Mouse (Mus musculus): ENCODE data around the gene 4932411N23Rik. TPM values are rescaled to one million over a fixed set of nuclear protein-coding genes. Genes with fewer than 3 reads are reported as not detected.

4932411N23Rik gene
- polyA plus RNA-seq (2014; fragmentation: Illumina TruSeq; extraction: RNeasy Lipid Tissue Mini Kit (QIAGEN cat#74804); ENCODE audit: low read depth, low replicate concordance), result not detected

DNA sequence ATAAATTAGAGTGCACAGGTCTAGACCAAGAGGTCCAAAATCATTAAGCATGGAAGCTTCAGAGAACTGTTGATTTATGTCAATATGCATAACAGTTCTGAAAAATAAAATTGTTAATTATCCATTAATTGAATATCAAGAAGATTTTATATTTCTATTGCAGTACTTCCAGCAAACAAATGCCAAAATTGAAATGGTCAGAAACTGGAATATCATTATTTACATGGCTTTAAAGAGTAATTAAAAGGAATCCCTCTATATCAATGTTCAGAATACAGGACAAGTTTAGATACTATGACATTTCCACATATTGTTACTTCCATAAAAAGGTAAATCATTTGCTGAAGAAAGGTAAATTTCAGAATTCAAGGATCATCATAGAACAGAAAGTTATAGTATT is at the start of gene 4932411N23Rik:
Gene 4932411N23Rik (minus strand): TSS at position 101 of the 400 bp plus-strand sequence.

Other genes starting within 250 kb of the 4932411N23Rik start
- not detected for gene Gm382, start 224.1 kb upstream of the 4932411N23Rik start, polyA plus RNA-seq (2014; fragmentation: Illumina TruSeq; extraction: RNeasy Lipid Tissue Mini Kit (QIAGEN cat#74804); ENCODE audit: low read depth, low replicate concordance)

All from sigmoid colon, adult 10 weeks (tissue).